In genomic region chr11:44948541-44948940, GRCm38 (mm10) we compare ENCODE assay signal across 21 mouse cellular contexts.
DNase-seq lines count a peak whose midpoint lies in the region; ATAC-seq and TF ChIP-seq lines count a peak whose summit lies in the region.
"Had no signal": no experiment of that assay in that cellular context is flagged by ENCODE, and none has a peak within 500 bp of the region (broad histone marks: within the 10 kb centered on the region; RNA-seq: fewer than 3 reads in every experiment).

No protein-coding gene starts in this region.

- H3K36me3 ChIP-seq in heart, adult 2 months (ENCODE audit: control insufficient read depth, insufficient read depth, low read length) = peaks cover 9% of the 10 kb centered on the region
- no peaks in the 10 kb centered on the region for H3K36me3 ChIP-seq in heart, embryonic 12.5 days
- H3K36me3 ChIP-seq: embryonic facial prominence, embryonic 13.5 days; forebrain, embryonic 10.5 days; heart, embryonic 13.5 days; hindbrain, embryonic 12.5 days; midbrain, embryonic 10.5 days; neural tube, embryonic 12.5 days had no signal

- no peaks in the 10 kb centered on the region for H3K79me2 ChIP-seq in heart, adult 2 months (replicated peaks; ENCODE audit: control insufficient read depth, insufficient read depth, low read length)

- no peak for TF ChIP-seq EP300 in heart, adult 2 months (IDR thresholded peaks at IDR 0.05; ENCODE audit: insufficient read depth, low read depth, low read length)

- no peak for ATAC-seq in heart, embryonic 12.5 days (ENCODE audit: insufficient number of reproducible peaks, low FRiP score)
- ATAC-seq: liver, postnatal 0 days had no signal

- no peaks in the 10 kb centered on the region for H3K9me3 ChIP-seq in heart, embryonic 12.5 days (replicated peaks)
- H3K9me3 ChIP-seq: embryonic facial prominence, embryonic 13.5 days; forebrain, embryonic 10.5 days; heart, embryonic 13.5 days; hindbrain, embryonic 12.5 days; midbrain, embryonic 10.5 days; neural tube, embryonic 12.5 days had no signal

- intact Hi-C loops in heart, adult 2 months (cut with DNase I) = no loop called here

- peaks cover 7% of the 10 kb centered on the region for H3K4me1 ChIP-seq in heart, adult 2 months (ENCODE audit: control insufficient read depth, insufficient read depth, low read length)
- H3K4me1 ChIP-seq in heart, embryonic 12.5 days (replicated peaks) = no peaks in the 10 kb centered on the region
- peaks cover 24% of the 10 kb centered on the region for H3K4me1 ChIP-seq in embryonic fibroblast, embryonic 13.5 days (ENCODE audit: control insufficient read depth, insufficient read depth, low read length)
- H3K4me1 ChIP-seq: forebrain, embryonic 10.5 days; heart, embryonic 13.5 days; hindbrain, embryonic 12.5 days; midbrain, embryonic 10.5 days; neural tube, embryonic 12.5 days had no signal

- 57% methylated on average over 6 of the region's 6 CpGs for WGBS in heart, adult 2 months
- 82% methylated on average over 6 of the region's 6 CpGs for WGBS in heart, embryonic 12.5 days

- TF ChIP-seq POLR2A in heart, adult 2 months (IDR thresholded peaks at IDR 0.05; ENCODE audit: insufficient read depth, low read depth, low read length) = no peak
- TF ChIP-seq POLR2A in embryonic fibroblast, embryonic 13.5 days (IDR thresholded peaks at IDR 0.05; ENCODE audit: low read depth, low read length) = no peak

- peak overlapping the region; percentile 10; the same call in 1 of the 2 replicates for H3K27ac ChIP-seq in heart, adult 2 months
- H3K27ac ChIP-seq in heart, embryonic 12.5 days (ENCODE audit: poor library complexity, severe bottlenecking) = no peak overlapping the region
- H3K27ac ChIP-seq in embryonic fibroblast, embryonic 13.5 days (ENCODE audit: insufficient read depth, low read length) = peak overlapping the region; percentile 98
- H3K27ac ChIP-seq: embryonic facial prominence, embryonic 13.5 days; forebrain, embryonic 10.5 days; heart, embryonic 13.5 days; hindbrain, embryonic 12.5 days; midbrain, embryonic 10.5 days; neural tube, embryonic 12.5 days had no signal

- H3K4me2 ChIP-seq in heart, embryonic 12.5 days = no peak overlapping the region
- H3K4me2 ChIP-seq: embryonic facial prominence, embryonic 13.5 days; heart, embryonic 13.5 days; hindbrain, embryonic 12.5 days; neural tube, embryonic 12.5 days had no signal

- no peak overlapping the region for H3K9ac ChIP-seq in heart, adult 2 months (ENCODE audit: low read depth, low read length)
- H3K9ac ChIP-seq in heart, embryonic 12.5 days = no peak overlapping the region
- H3K9ac ChIP-seq: embryonic facial prominence, embryonic 13.5 days; heart, embryonic 13.5 days; hindbrain, embryonic 12.5 days; liver, postnatal 0 days; neural tube, embryonic 12.5 days had no signal

- no peaks in the 10 kb centered on the region for H3K27me3 ChIP-seq in heart, adult 2 months (ENCODE audit: control insufficient read depth, insufficient read depth, low read length)
- no peaks in the 10 kb centered on the region for H3K27me3 ChIP-seq in heart, embryonic 12.5 days (replicated peaks)
- H3K27me3 ChIP-seq: embryonic facial prominence, embryonic 13.5 days; heart, embryonic 13.5 days; hindbrain, embryonic 12.5 days; neural tube, embryonic 12.5 days had no signal

- no peak overlapping the region for H3K4me3 ChIP-seq in heart, adult 2 months
- no peak overlapping the region for H3K4me3 ChIP-seq in heart, embryonic 12.5 days
- no peak overlapping the region for H3K4me3 ChIP-seq in embryonic fibroblast, embryonic 13.5 days (ENCODE audit: insufficient read depth, low read length)
- H3K4me3 ChIP-seq: embryonic facial prominence, embryonic 13.5 days; forebrain, embryonic 10.5 days; heart, embryonic 13.5 days; hindbrain, embryonic 12.5 days; midbrain, embryonic 10.5 days; neural tube, embryonic 12.5 days had no signal

- TF ChIP-seq CTCF in heart, adult 2 months (IDR thresholded peaks at IDR 0.05) = no peak
- TF ChIP-seq CTCF in embryonic fibroblast, embryonic 13.5 days (IDR thresholded peaks at IDR 0.05; ENCODE audit: borderline replicate concordance, insufficient read depth, low read length) = no peak

- peak in 1 of 2 experiments; percentile 32 for DNase-seq in heart, adult 2 months
- DNase-seq in urinary bladder, postnatal 25 days (ENCODE audit: low spot score) = peak; percentile 11
- no peak for DNase-seq in urinary bladder, postnatal 4 days (ENCODE audit: low spot score in 2 of 2)
- no peak for DNase-seq in cerebellum, adult 11-12 months
- no peak for DNase-seq in retina, postnatal 1 day
- DNase-seq: adrenal gland, postnatal 25 days; cerebellum, adult 9-10 months; kidney, postnatal 4 days; liver; liver, postnatal 0 days; lung, postnatal 36 days; right cerebral cortex, postnatal 14 days; thymus, adult 18-20 months had no signal
